Mouse (Mus musculus) layer of hippocampus, adult 8-10 months (tissue): ENCODE data around the gene Snx1. TPM values are rescaled to one million over a fixed set of nuclear protein-coding genes. Genes with fewer than 3 reads are reported as not detected.

Experiments
- DNase-seq, 2 experiments: peaks; one replicate each; pipeline ENCODE4 v3.0.0; 2022; ENCODE audit warnings: low spot score in 2 of 2
- total RNA-seq, 4 experiments: library from RNA; stranded (reverse); gene quantifications; 2 replicates each; pipeline ENCODE4 v1.2.4; 2022

Gene Snx1
- total RNA-seq, 4 experiments from 2014 or later: 84.0 to 94.9 (median 90.0) TPM

- DNase-seq: no peak
These were observed 1.5 kb upstream of the Snx1 start for GRCm38 (mm10) chr9:66127884-66128283.

DNA sequence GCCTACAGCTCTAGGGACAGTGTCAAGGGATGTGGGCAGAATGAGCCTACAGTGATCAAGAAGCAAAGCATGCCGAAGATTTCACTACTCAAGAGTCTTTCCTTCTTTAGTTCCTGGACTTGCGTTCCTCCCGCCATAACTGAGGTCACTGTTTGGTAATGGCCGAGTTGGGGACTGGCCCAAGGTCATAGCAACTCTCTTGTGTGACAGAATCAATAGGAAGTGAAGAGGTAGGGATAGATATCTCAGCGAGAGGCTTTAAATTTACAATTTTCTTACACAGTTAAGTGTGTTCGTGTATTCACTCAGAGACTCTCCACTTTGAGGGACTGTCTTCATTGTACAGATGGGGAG, 783 bp upstream of the Snx1 start:
- no peak for DNase-seq

- DNase-seq: no peak
These were observed 588 bp downstream of the Snx1 start for GRCm38 (mm10) chr9:66125543-66126455.

- DNase-seq: peak; percentile 94 to 96
These were observed 1.5 kb downstream of the Snx1 start for GRCm38 (mm10) chr9:66124681-66125542.

DNA sequence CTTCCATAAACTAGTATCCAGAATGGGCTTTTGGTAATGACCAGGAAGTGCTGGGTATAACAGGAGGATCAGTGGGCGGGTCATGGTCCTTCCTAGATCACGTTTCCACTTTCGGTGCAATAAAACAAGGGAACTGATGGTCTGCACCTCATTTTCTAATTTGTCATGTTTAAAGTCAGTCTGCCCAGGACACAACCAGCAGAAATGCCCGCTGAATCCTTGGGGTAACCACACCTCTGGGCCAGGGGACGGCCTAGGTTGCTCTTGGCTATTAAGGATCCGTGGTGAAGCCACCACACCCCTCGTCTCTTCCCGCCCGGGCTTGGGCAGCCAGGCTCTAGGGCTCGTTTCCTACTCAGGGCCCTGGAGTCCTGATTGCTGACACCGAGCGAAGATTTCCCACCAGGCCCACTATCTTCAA, 2.3 kb downstream of the Snx1 start:
- DNase-seq: no peak

- DNase-seq: no peak
These were observed 2.7 kb downstream of the Snx1 start for GRCm38 (mm10) chr9:66123648-66124047.

- no peak for DNase-seq
These were observed 5.0 kb downstream of the Snx1 start for GRCm38 (mm10) chr9:66121421-66121820.

- DNase-seq: no peak
These were observed 5.4 kb downstream of the Snx1 start for GRCm38 (mm10) chr9:66120945-66121344.

- DNase-seq: no peak
These were observed 6.3 kb downstream of the Snx1 start for GRCm38 (mm10) chr9:66120106-66120505.

- DNase-seq: no peak
These were observed 6.9 kb downstream of the Snx1 start for GRCm38 (mm10) chr9:66119498-66119897.

DNA sequence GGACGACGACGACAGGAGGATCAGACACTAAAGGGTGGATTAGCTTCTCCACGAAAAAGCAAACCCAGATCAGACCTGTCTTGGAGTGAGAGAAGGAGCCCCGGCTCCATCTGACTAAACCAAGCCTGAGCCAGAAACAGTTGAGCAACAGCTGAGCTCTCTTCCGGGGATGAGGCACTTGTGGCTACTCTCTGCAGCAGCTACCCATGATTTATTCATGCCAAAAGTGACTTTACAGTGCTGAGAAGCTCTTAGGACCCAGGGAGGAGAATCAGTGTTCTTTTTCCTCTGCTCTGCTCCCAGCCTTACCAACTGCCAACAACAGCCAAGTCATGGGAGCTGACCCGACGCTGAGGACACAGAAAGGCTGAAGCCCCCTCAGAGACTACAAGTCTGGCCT, 9.5 kb downstream of the Snx1 start:
- DNase-seq: no peak

GRCm38 (mm10) chr9:66114341-66114740, 12.0 kb downstream of the Snx1 start:
- no peak for DNase-seq

DNA sequence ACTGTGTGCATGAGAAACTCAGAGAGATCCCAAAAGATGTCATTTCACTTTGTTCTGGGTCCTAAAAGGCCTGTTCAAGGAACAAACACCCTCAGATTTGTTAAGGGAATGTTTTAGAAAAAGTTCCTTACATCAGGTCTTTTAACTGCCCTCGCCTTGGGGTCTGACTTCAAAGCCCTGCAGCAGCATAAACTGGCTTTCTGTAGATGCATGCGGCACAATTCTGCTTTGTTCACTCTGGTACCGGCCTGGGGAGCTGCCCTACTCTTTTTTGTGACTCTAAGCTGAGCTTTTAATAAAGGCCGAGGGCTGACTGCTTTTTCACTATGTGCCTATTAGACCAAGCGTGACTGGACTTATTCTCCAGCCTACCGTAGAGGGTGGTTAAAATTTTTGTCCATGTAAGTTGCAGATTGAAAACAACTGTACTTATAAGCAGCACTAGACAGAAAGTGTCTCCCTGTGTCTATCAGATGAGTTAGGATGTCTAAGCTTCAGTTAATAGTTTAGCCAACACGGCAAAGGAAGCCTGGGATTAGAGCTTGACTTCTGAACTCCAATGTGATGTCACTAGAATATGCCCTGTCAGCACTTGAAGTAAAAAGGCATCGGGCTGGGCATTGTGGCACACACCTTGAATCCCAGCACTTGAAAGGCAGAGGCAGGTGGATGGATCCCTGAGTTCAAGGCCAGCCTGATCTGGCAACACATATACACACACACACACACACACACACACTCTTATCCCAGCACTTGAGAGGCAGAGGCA, 15.6 kb downstream of the Snx1 start:
- DNase-seq: no peak

DNA sequence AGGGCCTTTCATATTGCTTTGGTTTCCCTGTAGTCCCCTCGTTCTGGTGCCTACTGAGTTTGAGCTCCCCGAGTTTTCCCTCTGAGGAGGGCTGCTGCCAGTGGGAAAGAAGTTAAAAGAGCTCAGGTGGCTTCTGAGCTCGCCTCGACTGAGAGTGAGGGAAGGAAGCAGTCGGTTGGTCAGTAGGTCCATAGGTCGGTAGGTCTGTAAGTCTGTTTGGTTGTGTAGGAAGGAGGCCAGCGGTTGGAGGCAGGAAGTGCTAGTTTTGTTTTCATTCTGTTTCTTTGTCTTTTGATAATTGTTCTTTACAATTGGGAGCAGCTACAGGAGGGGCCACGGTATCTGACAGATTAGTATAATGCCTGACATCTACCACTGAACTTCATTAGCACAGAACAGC, 16.3 kb downstream of the Snx1 start:
- no peak for DNase-seq

DNA sequence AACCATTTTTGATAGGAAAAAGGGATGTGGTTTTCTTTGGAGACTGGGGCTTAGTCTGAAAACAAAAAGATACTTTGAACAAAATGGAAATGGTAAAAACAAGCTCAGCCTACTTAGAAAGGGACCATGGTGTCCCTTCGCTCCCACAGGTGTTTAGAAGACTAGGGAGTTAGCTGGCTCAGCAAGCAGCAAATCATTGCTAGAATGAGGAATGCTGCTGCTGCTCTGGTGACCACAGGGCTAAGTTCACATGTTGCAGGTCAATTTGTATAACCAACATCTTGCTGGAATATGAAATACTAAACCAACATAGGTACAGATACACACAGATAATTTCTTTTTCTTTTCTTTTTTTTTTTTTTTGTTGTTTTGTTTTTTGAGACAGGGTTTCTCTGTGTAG, 16.8 kb downstream of the Snx1 start:
- DNase-seq: no peak

DNA sequence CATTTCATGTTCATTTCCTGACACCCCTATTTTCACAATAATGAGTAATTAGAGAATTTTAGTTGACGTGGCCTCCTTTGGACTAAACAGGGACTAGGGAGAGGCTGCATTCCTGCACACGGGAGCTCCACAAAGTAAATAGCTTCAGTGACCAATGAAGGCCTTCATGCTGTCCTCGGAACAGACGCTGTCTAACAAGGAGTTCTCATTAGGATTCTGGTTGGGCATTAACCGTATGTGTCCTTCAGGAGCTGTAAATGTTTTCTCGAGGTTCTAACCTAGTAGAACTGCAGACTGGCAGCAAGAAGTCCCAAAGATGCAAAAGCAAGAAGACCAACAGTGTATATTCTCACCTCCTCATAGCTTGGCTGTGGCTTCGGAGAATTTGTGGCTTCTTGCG, 21.2 kb downstream of the Snx1 start:
- no peak for DNase-seq

- no peak for DNase-seq
These were observed 21.8 kb downstream of the Snx1 start for GRCm38 (mm10) chr9:66104601-66105000.

DNA sequence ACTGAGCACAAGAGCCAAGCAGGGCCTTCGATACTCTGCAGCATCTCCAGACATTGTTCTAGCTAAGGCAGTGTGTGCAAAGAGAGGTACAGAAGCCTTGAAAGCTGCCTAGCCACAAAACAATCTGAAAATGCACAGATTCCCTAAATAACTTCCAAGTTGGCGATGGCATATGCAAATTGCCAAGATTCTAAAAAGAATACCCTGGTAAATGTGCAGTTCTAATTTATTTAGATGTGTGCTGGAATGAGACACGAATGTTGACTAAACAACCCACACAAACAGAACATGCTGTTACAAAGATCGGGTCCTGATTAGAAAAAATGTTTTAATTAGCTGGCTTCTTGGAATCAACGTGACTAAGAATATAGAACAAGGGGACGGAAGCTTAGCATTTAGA, 23.7 kb downstream of the Snx1 start:
- no peak for DNase-seq

GRCm38 (mm10) chr9:66101577-66101976, 24.8 kb downstream of the Snx1 start:
- DNase-seq: peak in 1 of 2 experiments; percentile 61

DNA sequence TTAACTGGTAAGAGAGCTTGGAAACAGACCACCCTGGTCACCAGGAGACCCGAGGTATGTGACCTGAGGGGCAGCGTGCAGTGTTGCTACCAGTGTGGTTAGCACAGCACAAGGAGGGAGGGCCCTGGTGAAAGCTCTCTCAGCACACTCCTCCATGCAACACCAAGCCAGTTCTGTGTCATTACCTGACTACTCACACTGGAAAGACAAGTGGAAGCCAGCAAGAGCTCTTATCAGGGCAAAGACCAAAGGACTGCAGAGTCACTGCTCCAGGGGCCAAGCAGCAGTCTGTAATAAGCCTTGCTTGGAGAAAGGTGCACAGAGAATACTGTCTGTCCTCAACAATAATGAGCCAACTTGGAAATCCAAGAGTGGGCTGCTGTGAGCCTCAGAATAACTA, 33.7 kb downstream of the Snx1 start:
- DNase-seq: no peak

DNA sequence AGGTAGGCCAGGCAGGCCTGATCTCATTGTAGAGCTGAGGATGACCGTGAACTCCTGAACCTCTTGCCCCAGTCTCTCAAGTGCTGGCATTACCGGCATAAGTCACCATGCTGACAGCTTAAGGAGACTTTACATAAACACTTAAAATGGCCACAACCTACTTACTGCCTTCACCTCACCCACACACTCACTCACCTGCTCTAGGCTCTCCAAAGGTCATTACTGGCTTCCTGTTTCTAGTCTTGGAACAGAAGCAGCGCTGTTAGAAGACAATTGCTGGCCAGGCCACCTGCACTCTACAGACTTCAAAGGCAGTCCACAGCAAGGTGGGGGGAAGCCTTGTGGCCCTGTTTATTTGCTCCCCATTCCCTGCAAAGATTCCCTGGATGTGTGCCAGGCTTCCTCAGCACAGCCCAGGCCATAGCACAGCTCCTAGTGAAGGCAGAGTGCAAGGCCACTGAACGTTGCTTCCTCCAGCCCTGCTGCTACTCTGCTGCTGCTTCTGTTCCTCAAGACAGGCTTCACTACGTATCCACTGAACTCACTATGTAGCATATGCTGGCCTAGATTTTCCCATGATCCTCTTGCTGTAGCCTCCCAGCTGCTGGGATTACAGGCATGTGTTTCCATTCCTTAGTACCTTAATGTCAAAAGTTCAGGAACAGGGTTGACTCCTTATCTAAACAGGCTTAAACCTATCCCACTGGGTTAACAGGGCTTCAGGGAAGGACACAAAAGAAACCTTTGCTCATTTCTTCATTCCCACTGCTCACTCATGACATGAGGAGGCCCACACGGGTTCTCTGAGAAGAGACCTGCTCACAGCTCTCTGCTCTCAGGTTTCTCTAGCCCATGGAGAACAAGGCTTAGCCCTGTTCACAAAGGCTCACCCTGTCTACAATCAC, 34.8 kb downstream of the Snx1 start:
- DNase-seq: no peak
